22 mouse cellular contexts compared by ENCODE assay signal in genomic region chr9:33954319-33954718, GRCm38 (mm10).
DNase-seq lines count a peak whose midpoint lies in the region; ATAC-seq and TF ChIP-seq lines count a peak whose summit lies in the region.
"Had no signal": no experiment of that assay in that cellular context is flagged by ENCODE, and none has a peak within 500 bp of the region (broad histone marks: within the 10 kb centered on the region; RNA-seq: fewer than 3 reads in every experiment).

No protein-coding gene starts in this region.

- H3K27me3 ChIP-seq in forebrain, embryonic 14.5 days (replicated peaks; ENCODE audit: control insufficient read depth, insufficient read depth, low read length), result no peaks in the 10 kb centered on the region
- no peaks in the 10 kb centered on the region for H3K27me3 ChIP-seq in forebrain, embryonic 11.5 days (ENCODE audit: control insufficient read depth, insufficient read depth, low read length)
- H3K27me3 ChIP-seq in forebrain, postnatal 0 days (ENCODE audit: insufficient read depth, low read length), result no peaks in the 10 kb centered on the region
- H3K27me3 ChIP-seq in forebrain, embryonic 15.5 days, result no peaks in the 10 kb centered on the region
- H3K27me3 ChIP-seq: CH12.LX; embryonic facial prominence, embryonic 12.5 days; forebrain, embryonic 12.5 days; Patski had no signal

- no peak for TF ChIP-seq CTCF in forebrain, postnatal 0 days (IDR thresholded peaks at IDR 0.05; ENCODE audit: low read depth)

- no peak overlapping the region for H3K9ac ChIP-seq in forebrain, embryonic 14.5 days (ENCODE audit: low read length)
- no peak overlapping the region for H3K9ac ChIP-seq in forebrain, embryonic 11.5 days (ENCODE audit: low read length)
- no peak overlapping the region for H3K9ac ChIP-seq in forebrain, postnatal 0 days
- H3K9ac ChIP-seq in forebrain, embryonic 15.5 days (replicated peaks), result no peak overlapping the region
- H3K9ac ChIP-seq: embryonic facial prominence, embryonic 12.5 days; forebrain, embryonic 12.5 days had no signal

- no peak overlapping the region for H3K27ac ChIP-seq in forebrain, embryonic 14.5 days (ENCODE audit: low read depth, low read length)
- no peak overlapping the region for H3K27ac ChIP-seq in forebrain, embryonic 11.5 days (ENCODE audit: low read depth, low read length)
- no peak overlapping the region for H3K27ac ChIP-seq in forebrain, postnatal 0 days (ENCODE audit: low read depth, low read length)
- no peak overlapping the region; the same call in 1 of the 2 replicates for H3K27ac ChIP-seq in forebrain, embryonic 15.5 days (replicated peaks)
- H3K27ac ChIP-seq: embryonic facial prominence, embryonic 10.5 days; embryonic facial prominence, embryonic 12.5 days; forebrain, embryonic 12.5 days had no signal

- no peak for ATAC-seq in forebrain, embryonic 14.5 days
- ATAC-seq in forebrain, embryonic 11.5 days (replicated peaks; ENCODE audit: low FRiP score), result no peak
- ATAC-seq in forebrain, postnatal 0 days, result peak; percentile 62; the same call in 1 of the 2 replicates
- ATAC-seq in forebrain, embryonic 15.5 days (replicated peaks), result no peak
- ATAC-seq in megakaryocyte-erythroid progenitor cell, adult 5-6 weeks (replicated peaks; ENCODE audit: low FRiP score, low TSS enrichment, poor library complexity, severe bottlenecking), result no peak
- ATAC-seq: activated CD4-positive, CD25-positive, alpha-beta regulatory T cell, adult 4 months; CD4-positive, CD25-positive, alpha-beta regulatory T cell, adult 4 months; Patski had no signal

- H3K4me1 ChIP-seq in forebrain, embryonic 14.5 days (ENCODE audit: control insufficient read depth, insufficient read depth, low read length), result no peaks in the 10 kb centered on the region
- H3K4me1 ChIP-seq in forebrain, embryonic 11.5 days (replicated peaks; ENCODE audit: control insufficient read depth, insufficient read depth, low read length), result no peaks in the 10 kb centered on the region
- H3K4me1 ChIP-seq in forebrain, postnatal 0 days (ENCODE audit: insufficient read depth), result no peaks in the 10 kb centered on the region
- no peaks in the 10 kb centered on the region for H3K4me1 ChIP-seq in forebrain, embryonic 15.5 days
- H3K4me1 ChIP-seq: embryonic facial prominence, embryonic 10.5 days; embryonic facial prominence, embryonic 12.5 days; forebrain, embryonic 12.5 days had no signal

- H3K36me3 ChIP-seq in forebrain, embryonic 14.5 days (ENCODE audit: control insufficient read depth, insufficient read depth, low read length), result no peaks in the 10 kb centered on the region
- H3K36me3 ChIP-seq in forebrain, embryonic 11.5 days (ENCODE audit: control insufficient read depth, insufficient read depth, low read length), result no peaks in the 10 kb centered on the region
- H3K36me3 ChIP-seq in forebrain, postnatal 0 days (ENCODE audit: insufficient read depth), result no peaks in the 10 kb centered on the region
- no peaks in the 10 kb centered on the region for H3K36me3 ChIP-seq in forebrain, embryonic 15.5 days
- H3K36me3 ChIP-seq: embryonic facial prominence, embryonic 10.5 days; embryonic facial prominence, embryonic 12.5 days; forebrain, embryonic 12.5 days; G1E had no signal

- no peak overlapping the region for H3K4me2 ChIP-seq in forebrain, embryonic 14.5 days (ENCODE audit: low read length)
- H3K4me2 ChIP-seq in forebrain, embryonic 11.5 days (ENCODE audit: low read depth, low read length, severe bottlenecking), result no peak overlapping the region
- H3K4me2 ChIP-seq in forebrain, postnatal 0 days (ENCODE audit: low read depth), result no peak overlapping the region
- no peak overlapping the region for H3K4me2 ChIP-seq in forebrain, embryonic 15.5 days (replicated peaks)
- H3K4me2 ChIP-seq: embryonic facial prominence, embryonic 12.5 days; forebrain, embryonic 12.5 days had no signal

- no peak overlapping the region for H3K4me3 ChIP-seq in forebrain, embryonic 14.5 days (ENCODE audit: low read depth, low read length)
- no peak overlapping the region for H3K4me3 ChIP-seq in forebrain, embryonic 11.5 days (ENCODE audit: low read depth, low read length)
- no peak overlapping the region for H3K4me3 ChIP-seq in forebrain, postnatal 0 days (ENCODE audit: low read depth, low read length)
- H3K4me3 ChIP-seq in forebrain, embryonic 15.5 days, result no peak overlapping the region
- H3K4me3 ChIP-seq: embryonic facial prominence, embryonic 10.5 days; embryonic facial prominence, embryonic 12.5 days; forebrain, embryonic 12.5 days had no signal

- DNase-seq in forebrain, embryonic 14.5 days (ENCODE audit: low spot score), result peak; percentile 22
- DNase-seq in forebrain, embryonic 11.5 days (ENCODE audit: low spot score), result no peak
- peak; percentile 20 for DNase-seq in forebrain, postnatal 0 days
- DNase-seq: adrenal gland, adult 8-10 months; adrenal gland, postnatal 14 days; adrenal gland, postnatal 36 days; B cell, adult 2 months; cerebellum, adult 11-12 months; cerebellum, adult 2 months; cerebellum, adult 9-10 months; cerebellum, postnatal 10 days; cerebellum, postnatal 25 days had no signal

- H3K9me3 ChIP-seq in forebrain, embryonic 14.5 days (replicated peaks; ENCODE audit: control insufficient read depth, low read length), result no peaks in the 10 kb centered on the region
- no peaks in the 10 kb centered on the region for H3K9me3 ChIP-seq in forebrain, embryonic 11.5 days (ENCODE audit: control insufficient read depth, low read length)
- no peaks in the 10 kb centered on the region for H3K9me3 ChIP-seq in forebrain, postnatal 0 days (ENCODE audit: low read length)
- H3K9me3 ChIP-seq in forebrain, embryonic 15.5 days, result no peaks in the 10 kb centered on the region
- H3K9me3 ChIP-seq: embryonic facial prominence, embryonic 10.5 days; embryonic facial prominence, embryonic 12.5 days; forebrain, embryonic 12.5 days; G1E had no signal
